Mouse (Mus musculus): ENCODE measurements around the gene Ruvbl1. TPM values are rescaled to one million over a fixed set of nuclear protein-coding genes. Genes with fewer than 3 reads are reported as not detected.

Ruvbl1 gene
- total RNA-seq (2015) (22.1 and 24.7 TPM in 2 replicates), total RNA-seq (2017) (46.4 and 46.9 TPM in 2 replicates)

- ATAC-seq (ENCODE audit: poor library complexity, severe bottlenecking): peak; percentile 100
These were observed at the start of gene Ruvbl1 for GRCm38 (mm10) chr6:88465181-88465920. Gene Ruvbl1, plus strand, starts transcription at chr6:88465409.

- ATAC-seq (ENCODE audit: poor library complexity, severe bottlenecking): peak; percentile 91
These were observed 49.0 kb upstream of the Ruvbl1 start for GRCm38 (mm10) chr6:88416130-88416758.

- peak; percentile 51 for ATAC-seq (ENCODE audit: poor library complexity, severe bottlenecking)
These were observed 34.0 kb upstream of the Ruvbl1 start for GRCm38 (mm10) chr6:88431202-88431601.

- ATAC-seq (ENCODE audit: poor library complexity, severe bottlenecking): peak; percentile 68
These were observed 29.6 kb upstream of the Ruvbl1 start for GRCm38 (mm10) chr6:88435609-88436008.

GRCm38 (mm10) chr6:88439056-88439455 lies 26.2 kb upstream of the Ruvbl1 start:
- no peak for ATAC-seq (ENCODE audit: poor library complexity, severe bottlenecking)

- no peak for ATAC-seq (ENCODE audit: poor library complexity, severe bottlenecking)
These were observed 22.7 kb upstream of the Ruvbl1 start for GRCm38 (mm10) chr6:88442551-88442950.

- ATAC-seq (ENCODE audit: poor library complexity, severe bottlenecking): no peak
These were observed 21.8 kb upstream of the Ruvbl1 start for GRCm38 (mm10) chr6:88443446-88443845.

GRCm38 (mm10) chr6:88444076-88444750 lies 21.0 kb upstream of the Ruvbl1 start:
- ATAC-seq (ENCODE audit: poor library complexity, severe bottlenecking): no peak

GRCm38 (mm10) chr6:88445661-88446060 lies 19.5 kb upstream of the Ruvbl1 start:
- ATAC-seq (ENCODE audit: poor library complexity, severe bottlenecking): no peak

- ATAC-seq (ENCODE audit: poor library complexity, severe bottlenecking): peak; percentile 99
These were observed 18.9 kb upstream of the Ruvbl1 start, which contains the start of gene Eefsec for GRCm38 (mm10) chr6:88446063-88447002. Gene Eefsec, minus strand, starts transcription at chr6:88446539.

- no peak for ATAC-seq (ENCODE audit: poor library complexity, severe bottlenecking)
These were observed 17.8 kb upstream of the Ruvbl1 start for GRCm38 (mm10) chr6:88447454-88447853.

- ATAC-seq (ENCODE audit: poor library complexity, severe bottlenecking): no peak
These were observed 10.7 kb upstream of the Ruvbl1 start for GRCm38 (mm10) chr6:88454545-88454944.

GRCm38 (mm10) chr6:88469878-88470277 lies 4.7 kb downstream of the Ruvbl1 start:
- no peak for ATAC-seq (ENCODE audit: poor library complexity, severe bottlenecking)

GRCm38 (mm10) chr6:88480421-88480820 lies 15.2 kb downstream of the Ruvbl1 start:
- no peak for ATAC-seq (ENCODE audit: poor library complexity, severe bottlenecking)

GRCm38 (mm10) chr6:88483111-88483510 lies 17.9 kb downstream of the Ruvbl1 start:
- no peak for ATAC-seq (ENCODE audit: poor library complexity, severe bottlenecking)

- no peak for ATAC-seq (ENCODE audit: poor library complexity, severe bottlenecking)
These were observed 18.7 kb downstream of the Ruvbl1 start for GRCm38 (mm10) chr6:88483913-88484312.

- ATAC-seq (ENCODE audit: poor library complexity, severe bottlenecking): peak; percentile 33
These were observed 20.2 kb downstream of the Ruvbl1 start for GRCm38 (mm10) chr6:88485378-88485777.

- peak; percentile 69 for ATAC-seq (ENCODE audit: poor library complexity, severe bottlenecking)
These were observed 21.7 kb downstream of the Ruvbl1 start for GRCm38 (mm10) chr6:88486893-88487292.

- ATAC-seq (ENCODE audit: poor library complexity, severe bottlenecking): no peak
These were observed 23.8 kb downstream of the Ruvbl1 start for GRCm38 (mm10) chr6:88489026-88489425.

GRCm38 (mm10) chr6:88489834-88490233 lies 24.6 kb downstream of the Ruvbl1 start:
- ATAC-seq (ENCODE audit: poor library complexity, severe bottlenecking): no peak

Measured in megakaryocyte, adult 5-6 weeks (primary cell).